Mouse (Mus musculus): ENCODE data around the gene Dmac2. TPM values are rescaled to one million over a fixed set of nuclear protein-coding genes. Genes with fewer than 3 reads are reported as not detected.

The Dmac2 gene
- 28.5 and 29.4 TPM in 2 replicates for polyA plus RNA-seq (2015; fragmentation: Nextera tagmentation; extraction: Ambion mirVana)

DNA sequence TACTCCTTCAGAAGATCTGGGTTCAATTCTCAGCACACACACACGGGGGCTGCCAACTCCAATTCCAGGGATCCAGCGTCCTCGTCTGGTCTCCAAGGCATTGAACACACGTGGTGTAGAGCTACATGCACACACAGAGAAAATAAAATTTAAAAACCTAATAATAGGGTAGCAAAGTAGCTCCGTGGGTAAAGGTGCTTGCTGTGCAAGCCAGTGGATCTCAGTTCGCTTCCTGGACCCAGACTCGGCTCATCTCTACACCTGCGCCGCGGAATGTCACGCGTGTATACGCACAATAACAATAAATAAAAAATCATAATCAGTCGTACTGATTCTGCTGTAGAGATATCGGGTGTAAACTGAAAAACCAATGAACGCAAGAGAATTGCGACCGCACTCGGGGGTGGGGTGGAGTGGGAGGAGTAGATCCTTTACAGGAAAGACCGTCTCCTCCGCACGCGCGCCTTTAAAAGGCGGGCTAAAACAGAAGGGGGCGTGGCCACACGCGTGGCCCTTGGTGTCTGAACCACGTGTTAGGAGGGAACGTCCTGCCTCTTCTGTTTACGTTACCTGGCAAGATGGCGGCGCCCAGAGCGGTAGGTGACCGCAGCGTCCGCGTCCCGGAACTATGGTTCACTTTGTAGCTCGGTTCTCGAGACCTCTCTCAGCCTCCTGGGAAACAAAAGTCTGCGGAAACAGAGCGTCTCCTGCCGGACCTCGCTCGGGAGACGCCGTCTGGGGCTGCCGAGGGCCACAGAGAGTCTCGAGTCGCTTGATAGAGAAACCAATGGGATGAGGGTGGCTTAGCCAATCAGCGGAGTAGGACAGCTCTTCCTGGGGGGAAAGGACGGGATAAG, at the start of gene Dmac2:
Gene Dmac2 (plus strand): TSS at position 550 of the 857 bp plus-strand sequence.

DNA sequence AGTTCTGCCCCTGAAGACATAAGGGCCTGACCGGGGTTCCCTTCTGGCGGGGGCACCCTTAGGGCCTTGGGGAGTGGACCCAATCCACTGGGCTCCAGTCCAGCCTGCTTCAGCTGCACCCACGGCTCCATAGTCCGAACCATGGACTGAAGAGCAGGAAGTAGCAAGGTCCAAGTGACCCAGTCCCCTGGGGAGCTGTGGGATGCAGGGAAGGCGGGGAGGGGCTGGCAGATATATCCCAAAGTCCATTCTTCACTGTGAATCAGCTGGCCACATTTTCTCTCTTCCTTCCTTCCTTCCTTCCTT, 3.6 kb upstream of the Dmac2 start, which contains the start of gene Erich4:
Gene Erich4 (minus strand): TSS at position 187 of the 306 bp plus-strand sequence.

DNA sequence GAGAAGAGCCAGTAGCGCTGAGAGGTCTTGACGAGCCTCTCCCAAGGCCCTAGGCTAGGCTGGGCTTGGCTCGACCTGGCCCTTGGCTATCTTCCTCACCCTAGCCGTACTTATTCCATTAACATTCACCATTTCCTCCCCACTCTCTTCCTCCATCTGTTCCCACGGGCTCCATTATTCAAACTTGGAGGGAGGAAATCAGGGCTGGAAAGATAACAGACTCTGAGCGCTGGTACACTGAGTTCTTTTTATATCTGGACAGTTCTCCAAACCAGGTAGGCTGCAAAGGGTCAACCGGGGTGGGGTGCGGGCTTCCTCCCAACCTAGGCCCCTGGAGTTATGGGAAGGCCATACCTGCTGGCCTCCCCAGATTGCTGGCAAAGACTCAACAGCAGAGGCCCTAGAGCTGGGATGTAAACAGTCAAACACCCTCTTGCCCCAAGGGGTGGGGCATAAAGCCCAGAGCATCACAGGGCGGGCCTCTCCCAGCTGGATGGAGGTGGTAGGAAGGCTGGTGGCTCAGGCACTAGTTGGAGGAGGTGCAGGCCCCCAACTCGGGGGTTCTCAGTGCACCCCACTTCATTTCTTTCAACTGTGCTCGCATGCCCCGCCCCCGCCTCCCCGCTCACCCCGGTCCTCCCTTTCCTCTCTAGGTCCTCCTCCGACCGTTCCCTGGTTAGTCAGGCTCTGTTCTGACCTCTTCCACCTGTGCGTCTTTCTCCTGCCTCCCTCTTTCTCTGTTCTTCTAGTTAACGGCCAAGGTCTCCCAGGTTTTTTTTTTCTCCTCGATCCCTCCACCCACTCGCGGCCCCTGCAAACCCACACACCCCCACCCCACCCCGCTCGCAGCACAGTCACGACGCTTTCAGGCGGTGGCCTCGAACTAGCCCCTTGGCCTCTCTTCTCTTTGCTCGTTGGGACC, 7.6 kb downstream of the Dmac2 start, which contains the start of gene B3gnt8:
Gene B3gnt8 (plus strand): TSS at position 146 of the 922 bp plus-strand sequence.

DNA sequence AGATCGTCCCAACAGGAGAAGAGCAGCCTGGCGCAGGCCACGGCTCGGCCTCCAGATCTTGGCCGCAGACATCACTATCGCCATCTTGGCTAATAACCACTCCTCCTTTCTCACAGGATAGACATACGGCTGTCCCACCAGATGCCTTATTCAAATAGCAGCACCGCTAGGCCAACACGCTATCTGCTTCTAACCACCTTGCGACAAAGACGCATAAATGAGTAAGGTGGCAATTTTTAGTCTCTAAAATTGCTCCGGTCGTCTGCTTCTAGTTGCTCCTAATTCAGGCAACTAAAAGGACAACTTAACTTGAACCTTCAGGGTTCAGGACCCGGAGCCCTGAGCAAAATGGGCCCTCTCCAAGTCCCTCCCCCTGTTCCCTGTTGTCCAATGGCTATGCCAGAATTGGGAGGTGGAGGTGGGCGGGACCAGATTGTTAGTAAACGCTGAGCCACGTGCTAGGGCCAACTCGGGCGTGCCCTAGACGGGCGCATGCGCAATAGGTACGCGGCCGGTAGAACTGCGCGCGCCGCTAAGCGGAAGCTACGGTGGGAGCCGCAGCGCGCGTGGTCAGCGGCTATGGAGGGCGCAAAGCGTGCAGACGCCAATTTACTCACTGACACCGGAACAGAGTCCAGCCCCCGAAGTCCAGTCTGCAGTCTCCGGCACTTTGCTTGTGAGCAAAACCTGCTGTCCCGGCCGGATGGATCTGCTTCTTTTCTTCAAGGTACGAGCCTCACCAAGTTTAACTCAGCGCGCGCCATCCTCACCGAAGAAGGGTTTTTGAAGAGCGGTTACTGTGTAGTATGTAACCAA, 39.7 kb downstream of the Dmac2 start, which contains the start of the genes Bckdha and Exosc5:
Gene Bckdha (minus strand): TSS at position 325 of the 816 bp plus-strand sequence.
Gene Exosc5 (plus strand): TSS at position 508 of the 816 bp plus-strand sequence.

DNA sequence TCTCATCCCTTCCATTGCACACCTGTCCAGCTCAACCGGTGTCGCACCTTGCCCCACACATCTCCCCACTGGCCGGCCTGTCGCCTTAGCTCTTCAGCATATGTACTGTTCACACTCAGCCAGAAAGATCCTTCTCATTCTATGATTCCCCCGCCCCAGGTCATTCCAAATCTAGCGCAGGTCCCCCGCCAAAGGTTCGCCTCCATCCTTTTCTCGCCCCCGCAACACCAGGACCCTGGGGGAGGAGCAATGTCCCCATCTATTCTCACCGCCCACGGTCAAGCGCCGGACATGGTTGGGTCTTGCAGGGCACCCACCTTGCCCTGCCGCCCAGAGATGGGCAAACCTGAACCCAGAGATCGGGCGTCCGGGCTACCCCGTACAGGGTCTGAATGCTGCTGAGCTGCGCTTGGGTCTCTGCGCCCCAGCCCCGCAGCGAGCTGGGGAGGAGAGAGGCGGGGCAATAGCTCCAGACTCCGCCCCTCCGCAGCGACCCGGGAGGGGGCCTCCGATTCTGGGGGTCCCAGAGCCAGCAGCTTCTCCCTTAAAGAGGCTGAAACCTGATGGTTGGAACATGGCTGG, 55.6 kb downstream of the Dmac2 start, which contains the start of gene Tmem91:
Gene Tmem91 (minus strand): TSS at position 448 of the 582 bp plus-strand sequence.

Other genes starting within 250 kb of the Dmac2 start
- gene Cnfn, start 249.7 kb upstream of the Dmac2 start, polyA plus RNA-seq (2015; fragmentation: Nextera tagmentation; extraction: Ambion mirVana) = 21.2 TPM in 1 of 2 replicates, not detected in the other
- gene Lipe, start 220.7 kb upstream of the Dmac2 start, polyA plus RNA-seq (2015; fragmentation: Nextera tagmentation; extraction: Ambion mirVana) = 20.7 and 82.3 TPM in 2 replicates
- not detected in 2 replicates for gene Cxcl17, start 206.5 kb upstream of the Dmac2 start, polyA plus RNA-seq (2015; fragmentation: Nextera tagmentation; extraction: Ambion mirVana)
- gene Ceacam1, start 141.8 kb upstream of the Dmac2 start, polyA plus RNA-seq (2015; fragmentation: Nextera tagmentation; extraction: Ambion mirVana) = 4.0 and 4.1 TPM in 2 replicates
- gene Ceacam2, start 79.6 kb upstream of the Dmac2 start, polyA plus RNA-seq (2015; fragmentation: Nextera tagmentation; extraction: Ambion mirVana) = not detected in 2 replicates
- gene Erich4, start 3.5 kb upstream of the Dmac2 start, polyA plus RNA-seq (2015; fragmentation: Nextera tagmentation; extraction: Ambion mirVana) = not detected in 2 replicates
- 3.1 and 3.4 TPM in 2 replicates for gene B3gnt8, start 7.2 kb downstream of the Dmac2 start, polyA plus RNA-seq (2015; fragmentation: Nextera tagmentation; extraction: Ambion mirVana)
- 68.8 and 82.8 TPM in 2 replicates for gene Bckdha, start 39.6 kb downstream of the Dmac2 start, polyA plus RNA-seq (2015; fragmentation: Nextera tagmentation; extraction: Ambion mirVana)
- 30.1 and 33.2 TPM in 2 replicates for gene Exosc5, start 39.8 kb downstream of the Dmac2 start, polyA plus RNA-seq (2015; fragmentation: Nextera tagmentation; extraction: Ambion mirVana)
- gene Tmem91, start 55.8 kb downstream of the Dmac2 start, polyA plus RNA-seq (2015; fragmentation: Nextera tagmentation; extraction: Ambion mirVana) = 0.46 and 0.83 TPM in 2 replicates
- 17.0 and 18.4 TPM in 2 replicates for gene B9d2, start 61.4 kb downstream of the Dmac2 start, polyA plus RNA-seq (2015; fragmentation: Nextera tagmentation; extraction: Ambion mirVana)
- 1.3 and 2.0 TPM in 2 replicates for gene Tgfb1, start 67.6 kb downstream of the Dmac2 start, polyA plus RNA-seq (2015; fragmentation: Nextera tagmentation; extraction: Ambion mirVana)
- gene Ccdc97, start 99.7 kb downstream of the Dmac2 start, polyA plus RNA-seq (2015; fragmentation: Nextera tagmentation; extraction: Ambion mirVana) = 14.0 and 14.7 TPM in 2 replicates
- gene Hnrnpul1, start 135.3 kb downstream of the Dmac2 start, polyA plus RNA-seq (2015; fragmentation: Nextera tagmentation; extraction: Ambion mirVana) = 28.8 and 29.8 TPM in 2 replicates
- gene Axl, start 169.3 kb downstream of the Dmac2 start, polyA plus RNA-seq (2015; fragmentation: Nextera tagmentation; extraction: Ambion mirVana) = 77.7 and 92.7 TPM in 2 replicates
- gene Cyp2s1, start 197.5 kb downstream of the Dmac2 start, polyA plus RNA-seq (2015; fragmentation: Nextera tagmentation; extraction: Ambion mirVana) = 0.13 and 0.62 TPM in 2 replicates

Data from skeletal muscle tissue, postnatal 0 days (tissue).